Mouse (Mus musculus) MEL (cell line): ENCODE data around the gene Trim39. TPM values are rescaled to one million over a fixed set of nuclear protein-coding genes. Genes with fewer than 3 reads are reported as not detected.

ENCODE experiments used
- DNase-seq: peaks from one replicate; pipeline ENCODE4 v3.0.0; 2011; ENCODE audit warnings: low read depth, low spot score
- H3K27ac ChIP-seq: 2 replicates; pipeline ENCODE4 v1.5.1; 2012; ENCODE audit warnings: low read depth, mild to moderate bottlenecking, control low read depth, low read length, moderate library complexity; ENCODE audit not compliant: control insufficient read depth
- H3K27me3 ChIP-seq, 2 experiments: fragments of 150-350 bp in 1 of 2; sonication (generic) in 1 of 2; 2 replicates each; pipeline ENCODE4 v1.6.1; 2012; ENCODE audit warnings: low read length in 2 of 2, mild to moderate bottlenecking in 2 of 2, improper control_type of control experiment in 1 of 2, moderate library complexity in 1 of 2; ENCODE audit not compliant: insufficient read depth in 2 of 2, control insufficient read depth in 1 of 2
- H3K36me3 ChIP-seq, 2 experiments: 2 replicates each; pipeline ENCODE4 v1.6.1; 2012 to 2014; ENCODE audit warnings: low read length in 2 of 2, improper control_type of control experiment in 1 of 2, inconsistent platforms in 1 of 2, mild to moderate bottlenecking in 1 of 2; ENCODE audit not compliant: insufficient read depth in 2 of 2, control insufficient read depth in 1 of 2
- H3K4me1 ChIP-seq, 2 experiments: fragments of 150-350 bp in 1 of 2; sonication (generic) in 1 of 2; 2 replicates each; pipeline ENCODE4 v1.6.1; 2012; ENCODE audit warnings: low read length in 2 of 2, improper control_type of control experiment in 1 of 2, mild to moderate bottlenecking in 1 of 2; ENCODE audit not compliant: insufficient read depth in 2 of 2, control insufficient read depth in 1 of 2
- H3K4me3 ChIP-seq, 2 experiments: fragments of 150-350 bp in 1 of 2; sonication (generic) in 1 of 2; 2 replicates each; pipeline ENCODE4 v1.5.1; 2012; ENCODE audit warnings: low read depth in 2 of 2, low read length in 2 of 2, mild to moderate bottlenecking in 2 of 2, moderate library complexity in 2 of 2, control low read depth in 1 of 2, improper control_type of control experiment in 1 of 2; ENCODE audit not compliant: control insufficient read depth in 1 of 2, insufficient read depth in 1 of 2
- H3K79me2 ChIP-seq: 2 replicates; pipeline ENCODE4 v1.6.1; 2012; ENCODE audit warnings: mild to moderate bottlenecking, low read length, moderate library complexity; ENCODE audit not compliant: control insufficient read depth, poor library complexity, insufficient read depth
- H3K9ac ChIP-seq: 2 replicates; pipeline ENCODE4 v1.6.1; 2012; ENCODE audit warnings: low read depth, mild to moderate bottlenecking, control low read depth, low read length, moderate library complexity; ENCODE audit not compliant: control insufficient read depth, poor library complexity, severe bottlenecking
- H3K9me3 ChIP-seq: fragments of 150-350 bp; sonication (generic); replicated peaks from 2 replicates; pipeline ENCODE4 v1.6.1; 2012; ENCODE audit warnings: mild to moderate bottlenecking, low read length, improper control_type of control experiment, moderate library complexity; ENCODE audit not compliant: insufficient read depth
- BHLHE40 ChIP-seq: IDR thresholded peaks from 2 replicates; pipeline ENCODE4 v1.6.1; 2012; ENCODE audit warnings: low read depth, mild to moderate bottlenecking, inconsistent platforms, low read length, improper control_type of control experiment, borderline replicate concordance
- CHD1 ChIP-seq: IDR thresholded peaks from 2 replicates; pipeline ENCODE4 v1.6.1; 2012; ENCODE audit warnings: low read depth, mild to moderate bottlenecking, inconsistent platforms, low read length, improper control_type of control experiment
- CHD2 ChIP-seq: IDR thresholded peaks from 2 replicates; pipeline ENCODE4 v1.6.1; 2011; ENCODE audit warnings: low read length, improper control_type of control experiment
- CTCF ChIP-seq, 3 experiments: IDR thresholded peaks in 2 of 3; conservative IDR thresholded peaks in 1 of 3; 2 replicates each; pipeline ENCODE4 v1.5.1; 2011 to 2012; ENCODE audit warnings: low read length in 3 of 3, low read depth in 2 of 3, mild to moderate bottlenecking in 2 of 3, improper control_type of control experiment in 1 of 3, inconsistent platforms in 1 of 3, mixed read lengths in 1 of 3, moderate library complexity in 1 of 3; ENCODE audit not compliant: control insufficient read depth in 1 of 3, insufficient read depth in 1 of 3, poor library complexity in 1 of 3, severe bottlenecking in 1 of 3
- E2F4 ChIP-seq: IDR thresholded peaks from 2 replicates; pipeline ENCODE4 v1.6.1; 2011; ENCODE audit warnings: low read depth, low read length, improper control_type of control experiment, borderline replicate concordance
- ELF1 ChIP-seq: IDR thresholded peaks from 2 replicates; pipeline ENCODE4 v1.6.1; 2014; ENCODE audit warnings: low read depth, mild to moderate bottlenecking, inconsistent platforms, low read length, improper control_type of control experiment, moderate library complexity
- EP300 ChIP-seq, 2 experiments: IDR thresholded peaks; 2 replicates each; pipeline ENCODE4 v1.6.1; 2011; ENCODE audit warnings: improper control_type of control experiment in 2 of 2, low read length in 2 of 2, low read depth in 1 of 2, mild to moderate bottlenecking in 1 of 2
- ETS1 ChIP-seq: IDR thresholded peaks from 2 replicates; pipeline ENCODE4 v1.6.1; 2012; ENCODE audit warnings: low read depth, mild to moderate bottlenecking, inconsistent platforms, low read length, improper control_type of control experiment, moderate library complexity
- GATA1 ChIP-seq: IDR thresholded peaks from 2 replicates; pipeline ENCODE4 v1.6.1; 2011; ENCODE audit warnings: low read depth, low read length, improper control_type of control experiment
- HCFC1 ChIP-seq: IDR thresholded peaks from 2 replicates; pipeline ENCODE4 v1.6.1; 2012; ENCODE audit warnings: low read depth, mild to moderate bottlenecking, inconsistent platforms, low read length, improper control_type of control experiment, moderate library complexity
- JUND ChIP-seq: IDR thresholded peaks from 2 replicates; pipeline ENCODE4 v1.6.1; 2011; ENCODE audit warnings: low read depth, mild to moderate bottlenecking, improper control_type of control experiment, low read length
- KAT2A ChIP-seq: conservative IDR thresholded peaks from 2 replicates; pipeline ENCODE4 v1.6.1; 2012; ENCODE audit warnings: low read depth, low read length, improper control_type of control experiment, inconsistent platforms
- MAFK ChIP-seq: IDR thresholded peaks from 2 replicates; pipeline ENCODE4 v1.6.1; 2011; ENCODE audit warnings: low read depth, mild to moderate bottlenecking, low read length, improper control_type of control experiment, borderline replicate concordance
- MAX ChIP-seq: IDR thresholded peaks from 2 replicates; pipeline ENCODE4 v1.6.1; 2011; ENCODE audit warnings: low read length, improper control_type of control experiment
- MAZ ChIP-seq: IDR thresholded peaks from 2 replicates; pipeline ENCODE4 v1.6.1; 2012; ENCODE audit warnings: low read depth, mild to moderate bottlenecking, inconsistent platforms, low read length, improper control_type of control experiment
- MEF2A ChIP-seq: IDR thresholded peaks from 2 replicates; pipeline ENCODE4 v1.6.1; 2014; ENCODE audit warnings: low read depth, mild to moderate bottlenecking, inconsistent platforms, low read length, improper control_type of control experiment; ENCODE audit not compliant: poor library complexity, insufficient replicate concordance, severe bottlenecking; ENCODE audit errors: extremely low read depth
- MXI1 ChIP-seq: IDR thresholded peaks from 2 replicates; pipeline ENCODE4 v1.6.1; 2011; ENCODE audit warnings: mild to moderate bottlenecking, low read depth, low read length, improper control_type of control experiment
- MYB ChIP-seq: IDR thresholded peaks from 2 replicates; pipeline ENCODE4 v1.6.1; 2011; ENCODE audit warnings: mild to moderate bottlenecking, low read depth, low read length, improper control_type of control experiment
- MYC ChIP-seq: IDR thresholded peaks from 2 replicates; pipeline ENCODE4 v1.6.1; 2011; ENCODE audit warnings: low read depth, mild to moderate bottlenecking, low read length, improper control_type of control experiment, moderate library complexity
- NELFE ChIP-seq: IDR thresholded peaks from 2 replicates; pipeline ENCODE4 v1.6.1; 2011; ENCODE audit warnings: low read depth, low read length, improper control_type of control experiment
- NRF1 ChIP-seq: IDR thresholded peaks from 2 replicates; pipeline ENCODE4 v1.6.1; 2014; ENCODE audit warnings: low read depth, mild to moderate bottlenecking, inconsistent platforms, low read length, improper control_type of control experiment, moderate library complexity; ENCODE audit not compliant: poor library complexity, insufficient read depth, severe bottlenecking
- POLR2A ChIP-seq, 2 experiments: IDR thresholded peaks; 2 replicates each; pipeline ENCODE4 v1.6.1; 2011 to 2012; ENCODE audit warnings: low read length in 2 of 2, mild to moderate bottlenecking in 2 of 2, control low read depth in 1 of 2, improper control_type of control experiment in 1 of 2, low read depth in 1 of 2, moderate library complexity in 1 of 2; ENCODE audit not compliant: control insufficient read depth in 1 of 2, insufficient read depth in 1 of 2, poor library complexity in 1 of 2
- POLR2AphosphoS2 ChIP-seq: IDR thresholded peaks from 2 replicates; pipeline ENCODE4 v1.6.1; 2011; ENCODE audit warnings: low read length, improper control_type of control experiment
- POLR2AphosphoS5 ChIP-seq: IDR thresholded peaks from 2 replicates; pipeline ENCODE4 v1.6.1; 2012; ENCODE audit warnings: low read depth, borderline replicate concordance, mild to moderate bottlenecking, inconsistent platforms, low read length, moderate library complexity, mixed read lengths
- RAD21 ChIP-seq: IDR thresholded peaks from 2 replicates; pipeline ENCODE4 v1.6.1; 2011; ENCODE audit warnings: mild to moderate bottlenecking, low read depth, low read length, improper control_type of control experiment
- RCOR1 ChIP-seq: IDR thresholded peaks from 2 replicates; pipeline ENCODE4 v1.6.1; 2012; ENCODE audit warnings: low read depth, mild to moderate bottlenecking, inconsistent platforms, low read length, improper control_type of control experiment
- SIN3A ChIP-seq: IDR thresholded peaks from 2 replicates; pipeline ENCODE4 v1.6.1; 2012; ENCODE audit warnings: low read length, improper control_type of control experiment, inconsistent platforms
- TAL1 ChIP-seq: IDR thresholded peaks from 2 replicates; pipeline ENCODE4 v1.6.1; 2012; ENCODE audit warnings: mild to moderate bottlenecking, inconsistent platforms, low read length, moderate library complexity, mixed read lengths
- TBP ChIP-seq: IDR thresholded peaks from 2 replicates; pipeline ENCODE4 v1.8.0; 2011; ENCODE audit warnings: low read depth, low read length, improper control_type of control experiment
- TCF12 ChIP-seq: IDR thresholded peaks from 2 replicates; pipeline ENCODE4 v1.6.1; 2014; ENCODE audit warnings: low read depth, mild to moderate bottlenecking, inconsistent platforms, low read length, improper control_type of control experiment, moderate library complexity
- UBTF ChIP-seq: IDR thresholded peaks from 2 replicates; pipeline ENCODE4 v1.6.1; 2012; ENCODE audit warnings: low read depth, mild to moderate bottlenecking, inconsistent platforms, low read length, improper control_type of control experiment, moderate library complexity, borderline replicate concordance; ENCODE audit not compliant: insufficient read depth
- USF2 ChIP-seq, 2 experiments: IDR thresholded peaks; 2 replicates each; pipeline ENCODE4 v1.6.1; 2011 to 2012; ENCODE audit warnings: improper control_type of control experiment in 2 of 2, low read length in 2 of 2, borderline replicate concordance in 1 of 2, inconsistent platforms in 1 of 2, low read depth in 1 of 2, mild to moderate bottlenecking in 1 of 2; ENCODE audit not compliant: insufficient read depth in 1 of 2
- ZC3H11A ChIP-seq: IDR thresholded peaks from 2 replicates; pipeline ENCODE4 v1.6.1; 2012; ENCODE audit warnings: low read depth, mild to moderate bottlenecking, inconsistent platforms, low read length, improper control_type of control experiment
- ZKSCAN1 ChIP-seq: IDR thresholded peaks from 2 replicates; pipeline ENCODE4 v1.6.1; 2012; ENCODE audit warnings: low read depth, mild to moderate bottlenecking, inconsistent platforms, low read length, improper control_type of control experiment, moderate library complexity
- ZMIZ1 ChIP-seq: IDR thresholded peaks from 2 replicates; pipeline ENCODE4 v1.6.1; 2012; ENCODE audit warnings: low read depth, mild to moderate bottlenecking, inconsistent platforms, low read length, improper control_type of control experiment, moderate library complexity
- ZNF384 ChIP-seq: IDR thresholded peaks from 2 replicates; pipeline ENCODE4 v1.6.1; 2012; ENCODE audit warnings: low read depth, mild to moderate bottlenecking, inconsistent platforms, low read length, improper control_type of control experiment
- polyA plus RNA-seq, 2 experiments: library from polyadenylated mRNA; stranded (reverse) in 1 of 2; unstranded in 1 of 2; fragments of >175 nt in 1 of 2; fragments of >200 nt in 1 of 2; gene quantifications; 2 replicates each; pipeline versions ENCODE4 v1.2.1 to v1.2.4; 2012; ENCODE audit warnings: low replicate concordance in 2 of 2, low read depth in 1 of 2; ENCODE audit not compliant: insufficient read length in 2 of 2, insufficient read depth in 1 of 2, missing spikeins in 1 of 2
- total RNA-seq: library from RNA; depleted of rRNA; stranded (reverse); fragments of 300-350 nt; gene quantifications from 2 replicates; pipeline ENCODE4 v1.2.3, GENCODE M21; 2012

Trim39 gene
- total and polyA plus RNA-seq, 3 experiments, result 13.5 to 16.0 TPM; not detected in 1

- peaks cover 5% of the 10 kb centered on the region for H3K79me2 ChIP-seq
- H3K27me3 ChIP-seq, result no peaks in the 10 kb centered on the region; a peak in 1 of 4 replicates
- peaks cover 0 to 6% of the 10 kb centered on the region in 2 experiments; a peak in 2 of 4 replicates for H3K36me3 ChIP-seq
- H3K4me1 ChIP-seq, result peaks cover 0 to 6% of the 10 kb centered on the region in 2 experiments; a peak in 1 of 4 replicates
- no peak overlapping the region for H3K27ac ChIP-seq
- peak; percentile 49 for DNase-seq
- peak overlapping the region; percentile 9 to 37; a peak in 3 of 4 replicates for H3K4me3 ChIP-seq
- no peak overlapping the region for H3K9ac ChIP-seq
- H3K9me3 ChIP-seq, result no peaks in the 10 kb centered on the region
- TF ChIP-seq E2F4 (no peak), GATA1 (no peak), CHD1 (no peak), POLR2AphosphoS2 (no peak), RAD21 (no peak), EP300 (IDR thresholded peaks at IDR 0.05; ENCODE audit: low read depth in 1 of 2, low read length in 2 of 2) (no peak), MEF2A (no peak), ELF1 (no peak), CTCF (IDR thresholded peaks at IDR 0.05 in 2 of 3, conservative IDR thresholded peaks at IDR 0.05 in 1 of 3; ENCODE audit: control insufficient read depth in 1 of 3, insufficient read depth in 1 of 3, low read depth in 2 of 3, low read length in 3 of 3, poor library complexity in 1 of 3, severe bottlenecking in 1 of 3) (no peak), MAX (0 out of 2 replicates have a peak, but pooled peaks have one; percentile 23), ZC3H11A (no peak), BHLHE40 (peak; percentile 76; the same call in 1 of the 2 replicates), MYC (no peak), ZNF384 (no peak), MYB (no peak), NELFE (no peak), RCOR1 (no peak; the same call in 1 of the 2 replicates), POLR2A (IDR thresholded peaks at IDR 0.05; ENCODE audit: control insufficient read depth in 1 of 2, insufficient read depth in 1 of 2, low read depth in 1 of 2, low read length in 2 of 2, poor library complexity in 1 of 2) (no peak), TBP (no peak), ETS1 (peak; percentile 45; the same call in 1 of the 2 replicates), ZMIZ1 (no peak), ZKSCAN1 (no peak), TCF12 (no peak), TAL1 (no peak), MAZ (no peak), SIN3A (no peak), POLR2AphosphoS5 (no peak), CHD2 (no peak), KAT2A (no peak), MAFK (no peak), NRF1 (no peak), MXI1 (no peak; the same call in 1 of the 2 replicates), USF2 (IDR thresholded peaks at IDR 0.05; ENCODE audit: borderline replicate concordance in 1 of 2, insufficient read depth in 1 of 2, low read depth in 1 of 2, low read length in 2 of 2) (0 out of 4 replicates have a peak, but pooled peaks of 1 of the 2 experiments have one; percentile 21), JUND (no peak), UBTF (no peak), HCFC1 (no peak)
Observed at GRCm38 (mm10) chr17:36252250-36252876, 19.7 kb downstream of the Trim39 start.
